Mouse (Mus musculus): ENCODE results near the gene Cfap61. TPM values are rescaled to one million over a fixed set of nuclear protein-coding genes. Genes with fewer than 3 reads are reported as not detected.

The Cfap61 gene
- polyA plus RNA-seq, 1 experiment from 2014 or later, result not detected

DNA sequence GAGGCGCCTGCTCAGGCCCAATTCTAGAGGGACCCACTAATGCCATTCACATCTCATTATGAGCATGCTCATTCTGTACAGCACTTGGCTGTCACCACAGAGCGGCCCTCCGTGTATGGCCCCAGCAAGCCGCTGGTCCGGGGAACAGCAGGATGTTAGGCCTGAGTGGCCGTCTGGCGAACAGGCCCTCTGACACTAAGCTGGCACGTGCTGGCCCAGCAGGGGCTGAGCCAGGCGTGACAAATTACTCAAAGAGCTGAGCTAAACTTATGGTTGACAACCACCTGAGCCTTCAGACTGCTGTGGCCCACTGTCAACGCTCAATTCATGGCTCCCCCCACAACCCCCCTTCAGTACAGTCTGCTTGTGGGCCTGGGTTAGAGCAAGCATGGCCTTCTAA is 327.6 kb downstream of the Cfap61 start:
- WGBS (ENCODE audit: missing documents), result 97% methylated on average over 10 of the region's 10 CpGs

GRCm38 (mm10) chr2:146262966-146263365 is 328.4 kb downstream of the Cfap61 start:
- Histone ChIP-seq H3K4me3 (ENCODE audit: inconsistent target) (no peak overlapping the region), H3K79me2 (ENCODE audit: inconsistent target) (no peaks in the 10 kb centered on the region), H3K27ac (no peak overlapping the region), H3K36me3 (ENCODE audit: inconsistent target) (no peaks in the 10 kb centered on the region)

More for the DNA sequence above, 327.6 kb downstream of the Cfap61 start:
- Histone ChIP-seq H3K27ac (no peak overlapping the region), H3K36me3 (ENCODE audit: inconsistent target) (no peaks in the 10 kb centered on the region), H3K79me2 (ENCODE audit: inconsistent target) (no peaks in the 10 kb centered on the region), H3K4me3 (ENCODE audit: inconsistent target) (no peak overlapping the region)

Other genes starting within 250 kb of the Cfap61 start
- 73.2 to 165 TPM (median 79.1 TPM) in 3 replicates for gene Naa20, start 32.7 kb upstream of the Cfap61 start, polyA plus RNA-seq (2018)
- gene Crnkl1, start 230 bp downstream of the Cfap61 start, polyA plus RNA-seq (2018), result 19.4 to 21.5 TPM (median 19.6 TPM) in 3 replicates